Mouse (Mus musculus) intestine, embryonic 16.5 days (tissue): ENCODE results near the gene Ctr9. TPM values are rescaled to one million over a fixed set of nuclear protein-coding genes. Genes with fewer than 3 reads are reported as not detected.

Experiments used
- ATAC-seq: fragments of 200-750 bp; cut with Nextera tagmentation; 2 replicates; pipeline ENCODE4 v1.8.0; 2017; ENCODE audit warnings: moderate TSS enrichment, moderate library complexity
- H3K27ac ChIP-seq: fragments of 300-500 bp; sonication (generic); 2 replicates; pipeline ENCODE4 v1.5.1; 2014; ENCODE audit warnings: mild to moderate bottlenecking, low read length
- H3K27me3 ChIP-seq: fragments of 300-500 bp; sonication (generic); replicated peaks from 2 replicates; pipeline ENCODE4 v1.6.1; 2014; ENCODE audit warnings: low read length, control low read depth, mixed read lengths; ENCODE audit not compliant: control insufficient read depth, insufficient read depth
- H3K36me3 ChIP-seq: fragments of 300-500 bp; sonication (generic); 2 replicates; pipeline ENCODE4 v1.6.1; 2014; ENCODE audit warnings: low read length, control low read depth; ENCODE audit not compliant: control insufficient read depth, insufficient read depth
- H3K4me1 ChIP-seq: fragments of 300-500 bp; sonication (generic); 2 replicates; pipeline ENCODE4 v1.6.1; 2014; ENCODE audit warnings: low read length, control low read depth, mixed read lengths; ENCODE audit not compliant: control insufficient read depth, insufficient read depth
- H3K4me2 ChIP-seq: fragments of 300-500 bp; sonication (generic); 2 replicates; pipeline ENCODE4 v1.6.1; 2014; ENCODE audit warnings: low read depth, low read length, control low read depth
- H3K4me3 ChIP-seq: fragments of 300-500 bp; sonication (generic); 2 replicates; pipeline ENCODE4 v1.5.1; 2014; ENCODE audit warnings: mild to moderate bottlenecking, low read length
- H3K9ac ChIP-seq: fragments of 300-500 bp; sonication (generic); 2 replicates; pipeline ENCODE4 v1.6.1; 2014; ENCODE audit warnings: low read depth, low read length
- H3K9me3 ChIP-seq: fragments of 300-500 bp; sonication (generic); 2 replicates; pipeline ENCODE4 v1.6.1; 2016; ENCODE audit warnings: low read length, control low read depth; ENCODE audit not compliant: control insufficient read depth
- WGBS: fragments of 180-500 bp; shearing (Covaris S2); extraction: QIAGEN DNeasy Blood & Tissue Kit; methylation state at CpG from one replicate; pipeline ENCODE4 v1.1.7; 2014; 5-methylcytosine and 5-hydroxymethylcytosine counted together
- polyA plus RNA-seq: library from polyadenylated mRNA; unstranded; fragments of >200 nt; fragmentation: Nextera tagmentation; extraction: Ambion mirVana; gene quantifications from 2 replicates; pipeline ENCODE4 v1.2.1, GENCODE M21; 2015

Gene Ctr9
- polyA plus RNA-seq, 1 experiment from 2014 or later = 48.7 TPM

GRCm38 (mm10) chr7:110990356-110991220 lies 38.2 kb upstream of the Ctr9 start:
- 41% methylated on average over 5 of the region's 5 CpGs for WGBS
- Histone ChIP-seq H3K27me3 (no peaks in the 10 kb centered on the region), H3K4me3 (no peak overlapping the region), H3K9ac (no peak overlapping the region), H3K9me3 (no peaks in the 10 kb centered on the region), H3K4me1 (peaks cover 25% of the 10 kb centered on the region), H3K27ac (peak overlapping the region; percentile 78), H3K36me3 (no peaks in the 10 kb centered on the region), H3K4me2 (no peak overlapping the region)
- peak; percentile 87 for ATAC-seq

DNA sequence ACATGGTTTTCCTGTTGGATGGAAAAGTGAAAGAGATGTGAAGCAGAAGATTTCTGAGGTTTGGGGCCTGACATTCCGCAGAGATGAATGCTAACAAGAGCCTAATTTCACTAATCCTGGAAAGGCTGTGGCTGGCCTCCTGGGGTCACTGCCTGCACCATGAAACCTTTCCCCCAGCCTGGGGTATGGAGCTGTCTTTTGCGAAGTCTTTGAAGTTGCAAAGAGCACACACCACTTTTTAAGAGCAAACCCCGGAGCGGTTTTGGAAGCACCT lies 37.6 kb upstream of the Ctr9 start:
- Histone ChIP-seq H3K27ac (peak overlapping the region; percentile 77; the same call in 1 of the 2 replicates), H3K9me3 (no peaks in the 10 kb centered on the region), H3K27me3 (no peaks in the 10 kb centered on the region), H3K36me3 (no peaks in the 10 kb centered on the region), H3K4me1 (peaks cover 20% of the 10 kb centered on the region), H3K4me3 (no peak overlapping the region), H3K4me2 (no peak overlapping the region), H3K9ac (no peak overlapping the region)
- no peak for ATAC-seq
- WGBS = 59% methylated on average over 4 of the region's 4 CpGs

DNA sequence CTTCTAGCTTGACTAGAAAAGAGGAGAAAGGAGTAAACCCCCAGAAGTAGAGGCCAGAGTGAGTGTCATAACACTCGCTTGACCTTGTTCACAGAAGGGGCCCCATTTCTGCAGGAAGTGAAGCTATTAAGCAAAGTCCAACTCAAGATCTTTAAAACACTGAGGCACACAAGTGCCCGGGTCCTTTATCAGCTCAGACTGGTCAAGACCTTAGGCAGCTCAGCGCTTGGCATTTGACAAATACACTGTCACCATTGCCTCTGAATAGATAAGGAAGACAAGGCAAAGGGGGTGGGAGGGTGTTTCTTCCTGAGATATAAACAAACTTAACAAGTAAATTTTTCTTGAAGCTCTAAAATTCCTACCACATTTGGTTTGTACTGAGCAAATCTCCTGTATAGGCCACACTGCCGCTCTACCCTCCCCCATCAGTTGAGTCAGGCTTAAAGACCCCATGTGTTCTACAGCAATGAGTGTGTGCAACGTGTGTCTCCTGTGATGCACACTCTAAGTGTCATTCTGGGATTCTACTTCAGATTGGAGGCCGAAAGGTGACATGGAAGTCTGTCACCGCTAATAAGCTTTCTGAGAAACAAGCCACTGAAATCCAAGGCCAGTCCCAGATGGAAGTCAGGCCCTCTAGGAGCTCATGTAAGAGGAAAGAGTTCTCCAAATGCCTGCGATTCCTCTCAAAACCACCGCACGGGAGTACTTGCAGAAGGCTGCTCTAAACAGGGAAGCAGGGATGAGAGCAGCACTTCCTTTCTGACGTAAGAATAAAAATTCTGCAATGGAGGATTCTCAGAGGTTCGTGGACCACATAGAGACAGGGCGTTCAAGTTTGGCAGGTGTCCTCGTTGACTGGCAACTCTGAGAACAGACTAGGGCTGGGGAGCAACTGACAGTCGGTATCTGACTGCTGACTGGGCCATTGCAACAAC lies 29.6 kb upstream of the Ctr9 start:
- H3K9ac ChIP-seq = no peak overlapping the region
- no peak overlapping the region for H3K4me2 ChIP-seq
- 68% methylated on average over 15 of the region's 15 CpGs for WGBS
- no peaks in the 10 kb centered on the region for H3K9me3 ChIP-seq
- H3K36me3 ChIP-seq = no peaks in the 10 kb centered on the region
- ATAC-seq = peak; percentile 87
- peaks cover 12% of the 10 kb centered on the region for H3K4me1 ChIP-seq
- peak overlapping the region; percentile 60 for H3K27ac ChIP-seq
- H3K27me3 ChIP-seq = no peaks in the 10 kb centered on the region
- no peak overlapping the region for H3K4me3 ChIP-seq

DNA sequence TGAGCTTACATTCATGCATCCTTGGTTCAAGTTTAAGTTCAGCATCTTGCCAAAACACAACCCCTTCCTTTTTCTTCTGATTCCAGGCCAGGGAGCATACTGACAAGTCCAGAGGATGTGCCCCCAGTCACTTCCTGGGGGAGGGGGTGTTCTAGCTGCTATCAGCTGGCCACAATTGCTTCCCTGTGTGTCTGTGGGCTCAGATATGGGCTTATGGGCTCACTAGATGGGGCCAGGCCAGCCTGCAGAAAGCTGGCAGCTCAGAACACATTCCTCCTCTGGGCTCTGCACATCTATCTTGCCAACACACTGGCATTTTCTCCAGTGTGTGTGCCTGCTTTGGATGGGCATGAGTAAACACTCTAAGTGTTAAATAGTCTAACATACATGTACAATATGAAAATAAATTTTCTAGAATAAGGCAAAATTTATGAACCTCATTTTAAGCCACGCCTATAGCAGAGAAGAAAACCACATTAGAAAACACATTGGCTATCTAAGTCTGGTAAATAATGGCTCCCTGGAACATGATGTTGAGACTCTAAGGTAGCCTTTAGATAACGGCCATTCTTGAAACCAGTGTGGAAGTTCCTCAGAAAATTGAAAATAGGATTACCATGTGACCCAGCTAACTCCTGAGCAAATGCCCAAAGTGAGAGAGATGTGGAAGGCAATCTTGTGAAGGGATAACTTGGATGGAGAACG lies 24.5 kb upstream of the Ctr9 start:
- 86% methylated on average over 3 of the region's 3 CpGs for WGBS
- no peaks in the 10 kb centered on the region for H3K27me3 ChIP-seq
- H3K4me1 ChIP-seq = peaks cover 2% of the 10 kb centered on the region
- no peak overlapping the region for H3K4me3 ChIP-seq
- H3K4me2 ChIP-seq = no peak overlapping the region
- H3K9ac ChIP-seq = no peak overlapping the region
- 0 out of 2 replicates have a peak, but pooled peaks have one; percentile 38 for ATAC-seq
- no peak overlapping the region for H3K27ac ChIP-seq
- H3K36me3 ChIP-seq = no peaks in the 10 kb centered on the region
- no peaks in the 10 kb centered on the region for H3K9me3 ChIP-seq

- H3K27me3 ChIP-seq = no peaks in the 10 kb centered on the region
- 74% methylated on average over 7 of the region's 7 CpGs for WGBS
- no peaks in the 10 kb centered on the region for H3K36me3 ChIP-seq
- no peak overlapping the region for H3K9ac ChIP-seq
- no peak for ATAC-seq
- no peaks in the 10 kb centered on the region for H3K9me3 ChIP-seq
- H3K27ac ChIP-seq = no peak overlapping the region
- no peak overlapping the region for H3K4me3 ChIP-seq
- H3K4me1 ChIP-seq = 0 out of 2 replicates have a peak, but pooled peaks cover 2% of the 10 kb centered on the region
- H3K4me2 ChIP-seq = no peak overlapping the region
These were observed 14.6 kb upstream of the Ctr9 start for GRCm38 (mm10) chr7:111014039-111014605.

- Histone ChIP-seq H3K4me1 (0 out of 2 replicates have a peak, but pooled peaks cover 2% of the 10 kb centered on the region), H3K27me3 (no peaks in the 10 kb centered on the region), H3K27ac (no peak overlapping the region), H3K9ac (no peak overlapping the region), H3K4me2 (no peak overlapping the region), H3K9me3 (no peaks in the 10 kb centered on the region), H3K4me3 (no peak overlapping the region), H3K36me3 (no peaks in the 10 kb centered on the region)
- ATAC-seq = peak; percentile 87
- 18% methylated on average over 5 of the region's 5 CpGs for WGBS
These were observed 13.9 kb upstream of the Ctr9 start for GRCm38 (mm10) chr7:111014893-111015292.

- 70% methylated on average over 5 of the region's 5 CpGs for WGBS
- no peak overlapping the region for H3K4me2 ChIP-seq
- H3K4me3 ChIP-seq = no peak overlapping the region
- no peaks in the 10 kb centered on the region for H3K9me3 ChIP-seq
- no peak for ATAC-seq
- no peak overlapping the region for H3K27ac ChIP-seq
- H3K27me3 ChIP-seq = no peaks in the 10 kb centered on the region
- H3K9ac ChIP-seq = no peak overlapping the region
- H3K36me3 ChIP-seq = no peaks in the 10 kb centered on the region
- H3K4me1 ChIP-seq = 0 out of 2 replicates have a peak, but pooled peaks cover 2% of the 10 kb centered on the region
These were observed 13.0 kb upstream of the Ctr9 start for GRCm38 (mm10) chr7:111015731-111016130.

DNA sequence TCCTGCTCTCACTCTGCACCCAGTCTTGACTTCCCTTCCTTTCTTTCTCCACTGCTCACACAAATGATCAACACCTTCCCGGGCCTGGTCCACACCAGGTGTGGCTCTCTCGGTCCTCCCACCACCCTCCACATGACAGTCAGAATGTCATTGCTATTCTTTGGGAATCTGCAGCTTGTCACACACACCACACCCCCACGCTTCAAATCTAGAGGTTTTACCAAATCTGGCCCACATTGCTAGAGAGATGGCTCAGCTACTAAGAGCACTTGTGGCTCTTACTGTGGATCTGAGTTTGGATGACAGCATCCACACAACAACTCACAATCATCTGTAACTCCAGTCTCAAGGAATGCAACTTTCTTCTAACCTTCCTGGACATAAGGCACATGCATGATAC lies 11.8 kb upstream of the Ctr9 start:
- no peaks in the 10 kb centered on the region for H3K36me3 ChIP-seq
- H3K9me3 ChIP-seq = no peaks in the 10 kb centered on the region
- H3K4me2 ChIP-seq = no peak overlapping the region
- no peak overlapping the region for H3K9ac ChIP-seq
- H3K27ac ChIP-seq = no peak overlapping the region
- no peak overlapping the region for H3K4me3 ChIP-seq
- 0 out of 2 replicates have a peak, but pooled peaks cover 2% of the 10 kb centered on the region for H3K4me1 ChIP-seq
- H3K27me3 ChIP-seq = no peaks in the 10 kb centered on the region
- 77% methylated on average over 3 of the region's 3 CpGs for WGBS
- no peak for ATAC-seq
